Mouse (Mus musculus) neutrophil, adult 65 days (primary cell): Measurements from ENCODE around the gene Elmo2. TPM values are rescaled to one million over a fixed set of nuclear protein-coding genes. Genes with fewer than 3 reads are reported as not detected.

Source experiments
- total RNA-seq: library from RNA; stranded (reverse); gene quantifications from 2 replicates; pipeline ENCODE4 v1.2.4, GENCODE M21; 2023

Elmo2 gene
- 39.3 and 46.0 TPM in 2 replicates for total RNA-seq

GRCm38 (mm10) chr2:165326304-165327190, at the start of gene Elmo2:
Gene Elmo2, minus strand, starts transcription at chr2:165326479.

GRCm38 (mm10) chr2:165368496-165368895, 42.2 kb upstream of the Elmo2 start, which contains the start of gene Zfp663:
Gene Zfp663, minus strand, starts transcription at chr2:165368729.

GRCm38 (mm10) chr2:165287202-165287984, 38.9 kb downstream of the Elmo2 start, which contains the start of gene Slc35c2:
Gene Slc35c2, minus strand, starts transcription at chr2:165287869.

Other genes with a start within 250 kb of the Elmo2 start
- not detected in 2 replicates for gene 1700025C18Rik, start 235.7 kb downstream of the Elmo2 start, total RNA-seq
- not detected in 2 replicates for gene Cdh22, start 91.6 kb downstream of the Elmo2 start, total RNA-seq
- gene Slc35c2, start 38.6 kb downstream of the Elmo2 start, total RNA-seq, result 78.2 and 90.9 TPM in 2 replicates
- gene Zfp663, start 42.2 kb upstream of the Elmo2 start, total RNA-seq, result not detected in 2 replicates
- not detected in 2 replicates for gene Zfp334, start 61.8 kb upstream of the Elmo2 start, total RNA-seq
- gene Ocstamp, start 73.9 kb upstream of the Elmo2 start, total RNA-seq, result 0.13 TPM in 1 of 2 replicates, not detected in the other
- 0.29 TPM in 1 of 2 replicates, not detected in the other for gene Slc13a3, start 146.8 kb upstream of the Elmo2 start, total RNA-seq
- gene Trp53rka, start 166.8 kb upstream of the Elmo2 start, total RNA-seq, result 3.9 and 4.1 TPM in 2 replicates
- gene Slc2a10, start 177.3 kb upstream of the Elmo2 start, total RNA-seq, result not detected in 2 replicates